Mouse (Mus musculus): ENCODE results near the gene Errfi1.

The Errfi1 gene

DNA sequence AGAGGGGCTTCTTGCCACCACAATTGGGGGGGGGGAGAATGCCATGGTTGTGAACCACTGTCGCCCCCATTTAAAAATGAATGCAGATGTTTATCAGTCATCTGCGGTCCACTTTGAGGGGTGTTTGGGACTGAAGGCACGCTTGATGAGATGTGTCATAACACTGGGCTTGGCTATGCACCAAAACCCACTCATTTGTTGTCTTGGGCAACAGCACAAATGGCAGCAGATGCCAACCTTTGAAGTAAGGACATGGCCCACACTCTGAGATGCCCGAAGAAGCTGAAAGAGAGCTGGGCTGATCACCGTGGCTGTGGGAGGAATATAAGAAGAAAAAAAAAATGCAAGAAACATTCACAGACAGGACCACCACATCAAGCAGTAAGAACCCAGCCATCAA lies 18.6 kb upstream of the Errfi1 start:
- peaks cover 11% of the 10 kb centered on the region; the same call in 1 of the 2 replicates for H3K4me1 ChIP-seq (replicated peaks; ENCODE audit: low read depth, low read length)
- TF ChIP-seq CTCF (conservative IDR thresholded peaks at IDR 0.05; ENCODE audit: low read length) (no peak), POU5F1 (IDR thresholded peaks at IDR 0.05; ENCODE audit: borderline replicate concordance, low read length) (no peak), NANOG (IDR thresholded peaks at IDR 0.05; ENCODE audit: borderline replicate concordance, low read length) (no peak)
- H3K4me3 ChIP-seq (replicated peaks; ENCODE audit: low read length): no peak overlapping the region
- no peaks in the 10 kb centered on the region for H3K36me3 ChIP-seq (ENCODE audit: insufficient read depth, low read length)
- H3K9me3 ChIP-seq (ENCODE audit: low read length): no peaks in the 10 kb centered on the region
- peaks cover 21% of the 10 kb centered on the region for H3K27me3 ChIP-seq (ENCODE audit: insufficient read depth, low read length)

DNA sequence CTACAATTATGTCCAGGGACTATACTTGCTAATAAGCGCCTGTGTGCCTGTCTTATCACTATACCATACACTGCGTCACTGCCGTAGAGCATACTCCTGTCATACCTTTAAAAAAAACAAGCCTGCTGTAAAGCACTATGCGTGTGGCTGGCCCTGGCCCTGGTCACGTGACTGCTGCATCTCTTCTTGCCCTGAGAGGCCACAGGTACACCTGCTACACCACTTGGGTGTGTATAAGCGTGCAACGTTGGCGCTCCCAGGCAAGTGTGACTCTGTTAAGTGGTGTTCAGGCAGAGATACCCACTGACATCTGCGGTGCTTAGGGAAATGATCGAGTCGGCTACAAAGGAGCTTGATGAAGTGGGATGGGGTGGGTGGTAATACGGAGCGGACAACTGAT lies 17.5 kb upstream of the Errfi1 start:
- no peak for TF ChIP-seq CTCF (conservative IDR thresholded peaks at IDR 0.05; ENCODE audit: low read length)
- TF ChIP-seq NANOG (IDR thresholded peaks at IDR 0.05; ENCODE audit: borderline replicate concordance, low read length): no peak
- no peak for TF ChIP-seq POU5F1 (IDR thresholded peaks at IDR 0.05; ENCODE audit: borderline replicate concordance, low read length)
- H3K9me3 ChIP-seq (ENCODE audit: low read length): no peaks in the 10 kb centered on the region
- H3K4me1 ChIP-seq (replicated peaks; ENCODE audit: low read depth, low read length): peaks cover 11% of the 10 kb centered on the region; the same call in 1 of the 2 replicates
- peaks cover 17% of the 10 kb centered on the region for H3K27me3 ChIP-seq (ENCODE audit: insufficient read depth, low read length)
- no peak overlapping the region for H3K4me3 ChIP-seq (replicated peaks; ENCODE audit: low read length)
- no peaks in the 10 kb centered on the region for H3K36me3 ChIP-seq (ENCODE audit: insufficient read depth, low read length)

GRCm38 (mm10) chr4:150836961-150837360 lies 16.8 kb upstream of the Errfi1 start:
- TF ChIP-seq NANOG (IDR thresholded peaks at IDR 0.05; ENCODE audit: borderline replicate concordance, low read length): no peak
- no peak for TF ChIP-seq POU5F1 (IDR thresholded peaks at IDR 0.05; ENCODE audit: borderline replicate concordance, low read length)
- TF ChIP-seq CTCF (conservative IDR thresholded peaks at IDR 0.05; ENCODE audit: low read length): no peak
- Histone ChIP-seq H3K36me3 (ENCODE audit: insufficient read depth, low read length) (no peaks in the 10 kb centered on the region), H3K9me3 (ENCODE audit: low read length) (no peaks in the 10 kb centered on the region), H3K27me3 (ENCODE audit: insufficient read depth, low read length) (peaks cover 15% of the 10 kb centered on the region), H3K4me3 (replicated peaks; ENCODE audit: low read length) (no peak overlapping the region), H3K4me1 (replicated peaks; ENCODE audit: low read depth, low read length) (peaks cover 11% of the 10 kb centered on the region; the same call in 1 of the 2 replicates)

DNA sequence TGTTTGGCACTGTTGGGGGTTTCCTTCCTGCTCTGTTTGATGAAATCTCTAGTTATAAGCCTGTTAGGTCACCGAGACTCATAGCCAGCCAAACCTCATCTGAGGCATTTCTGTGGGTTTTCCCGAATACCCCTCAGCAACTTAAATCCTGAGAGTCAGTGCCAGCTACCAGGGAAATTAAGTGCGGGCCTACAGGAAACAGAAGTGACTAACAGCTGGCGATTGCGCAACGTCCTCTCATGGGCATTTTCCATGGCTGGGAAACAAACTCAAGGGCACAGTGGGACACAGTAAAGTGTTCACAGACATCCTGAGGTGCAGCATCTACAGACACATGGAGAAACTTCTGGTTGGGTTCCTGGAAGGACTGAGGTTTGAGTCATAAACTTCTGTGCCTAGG lies 16.3 kb upstream of the Errfi1 start:
- TF ChIP-seq POU5F1 (IDR thresholded peaks at IDR 0.05; ENCODE audit: borderline replicate concordance, low read length) (no peak), NANOG (IDR thresholded peaks at IDR 0.05; ENCODE audit: borderline replicate concordance, low read length) (no peak)
- H3K36me3 ChIP-seq (ENCODE audit: insufficient read depth, low read length): no peaks in the 10 kb centered on the region
- peaks cover 11% of the 10 kb centered on the region; the same call in 1 of the 2 replicates for H3K4me1 ChIP-seq (replicated peaks; ENCODE audit: low read depth, low read length)
- peaks cover 10% of the 10 kb centered on the region for H3K27me3 ChIP-seq (ENCODE audit: insufficient read depth, low read length)
- no peaks in the 10 kb centered on the region for H3K9me3 ChIP-seq (ENCODE audit: low read length)
- no peak overlapping the region for H3K4me3 ChIP-seq (replicated peaks; ENCODE audit: low read length)

GRCm38 (mm10) chr4:150842045-150842444 lies 11.7 kb upstream of the Errfi1 start:
- Histone ChIP-seq H3K4me3 (replicated peaks; ENCODE audit: low read length) (no peak overlapping the region), H3K9me3 (ENCODE audit: low read length) (no peaks in the 10 kb centered on the region), H3K4me1 (replicated peaks; ENCODE audit: low read depth, low read length) (0 out of 2 replicates have a peak, but pooled peaks cover 1% of the 10 kb centered on the region), H3K27me3 (ENCODE audit: insufficient read depth, low read length) (peaks cover 14% of the 10 kb centered on the region), H3K36me3 (ENCODE audit: insufficient read depth, low read length) (no peaks in the 10 kb centered on the region)
- TF ChIP-seq CTCF (conservative IDR thresholded peaks at IDR 0.05; ENCODE audit: low read length): no peak
- TF ChIP-seq NANOG (IDR thresholded peaks at IDR 0.05; ENCODE audit: borderline replicate concordance, low read length): no peak
- no peak for TF ChIP-seq POU5F1 (IDR thresholded peaks at IDR 0.05; ENCODE audit: borderline replicate concordance, low read length)

- Histone ChIP-seq H3K27me3 (ENCODE audit: insufficient read depth, low read length) (peaks cover 17% of the 10 kb centered on the region), H3K4me1 (replicated peaks; ENCODE audit: low read depth, low read length) (no peaks in the 10 kb centered on the region), H3K36me3 (ENCODE audit: insufficient read depth, low read length) (no peaks in the 10 kb centered on the region), H3K4me3 (replicated peaks; ENCODE audit: low read length) (no peak overlapping the region), H3K9me3 (ENCODE audit: low read length) (no peaks in the 10 kb centered on the region)
- TF ChIP-seq NANOG (IDR thresholded peaks at IDR 0.05; ENCODE audit: borderline replicate concordance, low read length) (no peak), CTCF (conservative IDR thresholded peaks at IDR 0.05; ENCODE audit: low read length) (no peak), POU5F1 (IDR thresholded peaks at IDR 0.05; ENCODE audit: borderline replicate concordance, low read length) (no peak)
These were observed 10.5 kb upstream of the Errfi1 start for GRCm38 (mm10) chr4:150843181-150843580.

GRCm38 (mm10) chr4:150846316-150846715 lies 7.4 kb upstream of the Errfi1 start:
- H3K9me3 ChIP-seq (ENCODE audit: low read length): no peaks in the 10 kb centered on the region
- peaks cover 15% of the 10 kb centered on the region for H3K27me3 ChIP-seq (ENCODE audit: insufficient read depth, low read length)

GRCm38 (mm10) chr4:150849964-150850363 lies 3.8 kb upstream of the Errfi1 start:
- Histone ChIP-seq H3K4me3 (replicated peaks; ENCODE audit: low read length) (no peak overlapping the region), H3K27me3 (ENCODE audit: insufficient read depth, low read length) (peaks cover 27% of the 10 kb centered on the region), H3K9me3 (ENCODE audit: low read length) (no peaks in the 10 kb centered on the region), H3K4me1 (replicated peaks; ENCODE audit: low read depth, low read length) (peaks cover 8% of the 10 kb centered on the region), H3K36me3 (ENCODE audit: insufficient read depth, low read length) (no peaks in the 10 kb centered on the region)
- peak; percentile 10; the same call in 1 of the 2 replicates for TF ChIP-seq CTCF (conservative IDR thresholded peaks at IDR 0.05; ENCODE audit: low read length)
- no peak for TF ChIP-seq NANOG (IDR thresholded peaks at IDR 0.05; ENCODE audit: borderline replicate concordance, low read length)

More at GRCm38 (mm10) chr4:150846316-150846715, 7.4 kb upstream of the Errfi1 start:
- H3K4me1 ChIP-seq (replicated peaks; ENCODE audit: low read depth, low read length): no peaks in the 10 kb centered on the region
- TF ChIP-seq POU5F1 (IDR thresholded peaks at IDR 0.05; ENCODE audit: borderline replicate concordance, low read length): no peak
- TF ChIP-seq CTCF (conservative IDR thresholded peaks at IDR 0.05; ENCODE audit: low read length): no peak
- TF ChIP-seq NANOG (IDR thresholded peaks at IDR 0.05; ENCODE audit: borderline replicate concordance, low read length): no peak
- H3K36me3 ChIP-seq (ENCODE audit: insufficient read depth, low read length): no peaks in the 10 kb centered on the region
- H3K4me3 ChIP-seq (replicated peaks; ENCODE audit: low read length): no peak overlapping the region

DNA sequence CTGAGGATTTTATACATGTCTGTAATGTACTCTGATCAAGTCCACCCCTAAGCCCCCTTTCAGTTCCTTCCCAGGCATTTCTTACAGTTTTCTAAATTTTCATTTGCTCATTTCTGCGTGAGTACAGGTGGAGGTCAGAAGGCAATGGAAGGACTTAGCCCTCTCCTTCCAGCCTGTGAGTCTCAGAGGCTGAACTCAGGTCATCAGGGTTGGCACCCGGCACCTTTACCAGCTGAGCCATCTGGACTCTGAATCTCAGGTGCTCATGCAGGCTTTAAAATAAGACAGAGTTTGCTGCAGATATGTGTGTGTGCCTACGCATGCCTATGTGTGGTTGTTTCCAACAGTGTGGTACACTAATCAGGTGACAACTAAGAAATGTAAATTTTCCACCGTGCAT lies 2.8 kb upstream of the Errfi1 start:
- H3K36me3 ChIP-seq (ENCODE audit: insufficient read depth, low read length): no peaks in the 10 kb centered on the region

More for the DNA sequence above, 2.8 kb upstream of the Errfi1 start:
- H3K4me1 ChIP-seq (replicated peaks; ENCODE audit: low read depth, low read length): peaks cover 12% of the 10 kb centered on the region
- H3K4me3 ChIP-seq (replicated peaks; ENCODE audit: low read length): no peak overlapping the region
- no peak for TF ChIP-seq CTCF (conservative IDR thresholded peaks at IDR 0.05; ENCODE audit: low read length)
- TF ChIP-seq POU5F1 (IDR thresholded peaks at IDR 0.05; ENCODE audit: borderline replicate concordance, low read length): no peak
- TF ChIP-seq NANOG (IDR thresholded peaks at IDR 0.05; ENCODE audit: borderline replicate concordance, low read length): no peak
- H3K9me3 ChIP-seq (ENCODE audit: low read length): no peaks in the 10 kb centered on the region
- H3K27me3 ChIP-seq (ENCODE audit: insufficient read depth, low read length): peaks cover 24% of the 10 kb centered on the region

Measured in E14TG2a.4 (cell line).